Mouse (Mus musculus) heart, adult 11 months (tissue): ENCODE data around the gene Isx.

Experiments
- DNase-seq: peaks from one replicate; pipeline ENCODE4 v3.0.0; 2022

The Isx gene

DNA sequence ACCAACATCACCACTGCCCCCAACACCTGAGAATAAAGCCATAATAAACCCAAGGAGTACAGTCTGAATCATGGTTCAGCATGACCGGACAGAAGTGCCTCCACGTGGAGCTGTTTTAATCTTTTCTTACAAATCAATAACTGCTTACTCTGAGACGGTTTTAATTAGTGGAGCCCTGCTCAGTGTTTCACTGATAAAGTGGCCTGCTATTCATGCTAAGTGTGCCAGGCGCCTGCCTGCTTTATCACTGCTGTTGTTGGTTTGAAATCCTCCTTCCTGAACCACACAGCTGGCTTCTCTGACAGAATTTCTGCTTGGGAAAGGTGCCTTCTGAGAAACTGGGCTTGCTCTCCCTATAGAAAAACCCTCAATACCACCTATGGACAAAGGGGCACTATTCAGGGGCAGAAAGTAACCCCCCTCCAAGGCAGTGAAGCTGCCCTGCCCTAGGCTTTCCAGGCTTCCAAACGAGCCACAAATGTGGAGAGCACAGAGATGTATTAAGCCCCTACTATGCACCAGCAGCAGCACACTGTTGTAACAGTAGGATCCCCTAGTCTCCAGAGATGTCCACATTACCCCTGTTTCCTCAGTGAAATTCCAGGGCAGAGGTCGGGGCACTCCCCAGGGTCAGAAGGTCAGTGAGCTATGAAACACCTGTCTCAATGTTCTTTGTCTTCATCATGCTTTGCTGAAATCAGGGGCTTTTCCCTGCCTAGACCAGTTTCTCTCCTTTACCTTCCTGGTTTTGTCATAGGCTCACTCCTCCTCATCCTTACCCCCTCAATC lies 30.3 kb downstream of the Isx start:
- no peak for DNase-seq

DNA sequence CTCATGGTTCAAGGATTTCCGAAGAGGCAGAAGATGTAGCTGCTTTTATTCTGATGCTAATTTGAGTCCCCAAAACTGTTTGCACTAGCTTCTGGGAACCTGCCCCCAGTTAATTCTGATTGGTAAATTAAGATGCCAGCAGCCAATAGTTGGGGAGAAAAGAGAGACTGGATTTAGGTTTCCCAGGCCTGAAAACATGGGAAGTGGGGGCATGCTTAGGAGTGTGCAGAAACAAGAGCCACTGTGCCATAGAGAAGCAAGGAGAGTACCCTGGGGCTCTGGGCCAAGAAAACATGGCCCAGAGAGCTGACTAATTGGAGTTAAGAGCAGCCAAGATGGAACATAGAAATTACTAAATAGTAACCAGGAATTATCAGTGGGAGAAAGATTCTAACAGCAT lies 33.4 kb downstream of the Isx start:
- DNase-seq: no peak

DNA sequence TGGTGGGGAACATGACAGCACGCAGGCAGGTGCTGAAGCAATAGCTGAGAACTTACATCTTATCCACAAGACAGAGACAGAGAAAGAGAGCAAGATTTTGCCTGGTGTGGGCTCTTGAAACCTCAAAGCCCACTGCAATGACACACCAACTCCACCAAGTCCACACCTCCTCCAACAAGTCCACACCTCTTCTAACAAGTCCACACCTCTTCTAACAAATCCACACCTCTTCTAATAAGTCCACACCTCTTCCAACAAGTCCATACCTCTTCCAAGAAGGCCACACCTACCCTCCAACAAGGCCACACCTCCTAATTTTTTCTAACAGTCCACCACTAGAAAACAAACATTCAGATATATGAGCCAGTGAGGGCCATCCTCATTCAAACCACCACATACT lies 37.7 kb downstream of the Isx start:
- peak; percentile 41 for DNase-seq

DNA sequence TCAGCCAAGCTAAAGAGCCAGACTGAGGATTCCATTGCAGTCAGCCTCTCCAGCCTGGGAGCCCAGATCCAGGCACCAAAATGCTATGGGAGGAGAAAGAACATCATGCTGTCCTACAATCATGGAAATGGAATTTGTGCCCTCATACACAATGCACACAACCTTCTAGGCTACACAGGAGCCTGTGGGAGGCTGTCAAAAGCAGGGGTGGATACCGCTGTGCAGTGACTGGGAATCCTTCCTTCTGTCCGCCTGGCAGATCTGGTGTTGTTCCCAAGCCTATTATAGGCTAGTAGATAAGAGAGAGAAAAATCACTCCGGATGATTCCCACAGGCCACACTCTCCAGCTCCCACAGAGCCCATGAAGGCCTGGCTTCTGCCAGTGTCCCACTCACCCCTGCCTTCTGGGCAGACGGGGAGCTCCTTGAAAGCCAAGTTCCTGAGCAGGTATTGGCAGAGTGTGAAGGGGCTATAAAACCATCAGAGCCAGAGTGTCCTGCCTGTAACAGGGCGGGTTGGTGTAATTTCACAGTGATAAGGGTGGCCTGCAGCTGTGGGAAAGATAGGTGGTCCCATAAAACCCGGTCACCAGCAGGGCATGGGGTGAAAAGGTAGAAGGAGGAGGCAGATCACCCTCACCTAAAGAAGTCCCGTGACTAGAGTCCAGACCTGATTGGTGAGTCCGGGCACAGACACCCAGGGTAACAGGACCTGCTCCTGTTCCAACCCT lies 47.9 kb downstream of the Isx start:
- peak; percentile 66 for DNase-seq

DNA sequence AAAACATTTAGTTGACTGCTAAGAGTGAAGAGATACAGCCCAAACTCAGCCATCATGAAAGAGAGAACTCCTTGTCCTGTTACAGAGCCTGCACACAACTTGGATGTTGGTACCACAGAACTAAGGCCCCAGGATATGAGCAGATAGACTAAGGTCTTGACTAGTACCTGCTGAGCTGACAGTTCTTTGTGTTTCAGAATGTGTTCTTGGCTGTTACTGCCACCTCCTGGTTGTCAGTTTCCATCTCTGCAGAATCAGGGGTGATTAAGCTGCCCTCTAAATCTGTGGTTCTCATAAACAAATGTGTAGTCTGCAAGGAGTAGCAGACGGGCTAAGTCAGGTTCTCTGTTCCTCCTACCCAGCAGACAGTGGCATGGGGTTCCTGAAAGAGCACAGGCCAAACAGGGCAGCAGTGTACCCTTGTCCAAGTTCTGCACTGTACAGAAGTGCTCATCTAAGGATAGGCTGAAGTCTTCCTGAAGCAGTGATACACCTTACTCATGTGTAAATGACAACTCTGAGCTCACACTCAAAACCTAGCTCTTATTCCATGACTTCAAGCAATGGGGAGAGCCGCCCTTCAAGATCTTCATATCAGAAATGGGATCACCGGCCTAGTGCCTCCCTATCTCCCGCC lies 49.0 kb downstream of the Isx start:
- peak; percentile 46 for DNase-seq

DNA sequence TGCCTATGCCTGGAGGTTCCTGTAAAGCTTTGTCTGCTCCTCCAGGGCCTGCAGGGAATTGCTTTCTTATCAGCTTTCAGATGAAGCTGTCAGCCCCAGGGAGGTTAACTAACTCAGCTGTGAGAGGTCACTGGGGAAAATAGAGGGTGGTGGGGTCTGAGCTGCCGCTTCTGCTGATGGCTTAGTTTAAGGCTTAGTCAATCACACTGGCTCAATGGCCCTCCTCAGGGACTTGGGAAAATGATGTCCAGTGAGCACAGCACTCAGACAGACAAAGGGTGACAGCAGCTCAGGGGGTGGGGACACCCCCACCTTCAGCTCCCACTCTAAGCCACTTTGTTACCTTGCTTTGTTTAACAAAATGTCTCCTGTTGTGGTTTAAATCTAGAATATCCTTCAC lies 55.0 kb downstream of the Isx start:
- DNase-seq: no peak

DNA sequence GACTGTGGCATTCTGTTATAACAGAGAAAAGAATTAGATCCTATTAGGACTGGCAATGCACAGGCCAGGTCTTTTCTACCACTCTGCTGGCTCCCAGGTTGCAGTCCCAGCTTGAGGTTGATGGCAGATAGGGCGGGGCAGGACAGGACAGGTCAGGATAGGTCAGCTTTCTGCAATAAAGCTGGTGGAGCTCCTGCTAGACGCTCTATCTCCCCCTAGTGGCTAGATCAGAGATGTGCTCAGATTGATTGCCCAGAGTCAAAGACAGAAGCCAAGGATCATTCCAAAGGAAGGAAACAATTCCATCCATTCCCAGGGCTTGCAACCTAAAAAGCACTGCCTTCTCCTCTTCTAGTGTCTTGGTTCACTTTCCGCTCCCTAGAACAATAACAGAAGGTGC lies 57.8 kb downstream of the Isx start:
- DNase-seq: no peak

DNA sequence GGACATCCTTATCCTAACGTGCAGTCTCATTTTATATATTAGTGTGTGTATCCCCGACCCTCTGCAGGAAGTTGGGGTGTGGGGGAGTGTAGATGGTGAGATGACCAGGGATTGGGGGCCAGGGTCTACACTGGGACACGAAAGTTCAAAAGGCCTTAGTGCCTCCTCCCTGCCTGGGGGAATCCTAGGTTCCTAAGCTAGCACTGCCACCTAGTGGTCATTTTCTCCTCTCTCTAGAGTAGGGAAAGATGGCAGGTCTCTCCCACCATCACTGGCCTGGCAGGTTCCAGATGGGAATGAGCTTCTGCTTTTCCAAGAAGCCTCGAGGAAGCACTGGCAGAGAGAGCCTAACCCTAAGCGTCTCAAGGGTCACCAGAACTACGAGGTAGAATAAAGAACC lies 62.3 kb downstream of the Isx start:
- DNase-seq: peak; percentile 89

DNA sequence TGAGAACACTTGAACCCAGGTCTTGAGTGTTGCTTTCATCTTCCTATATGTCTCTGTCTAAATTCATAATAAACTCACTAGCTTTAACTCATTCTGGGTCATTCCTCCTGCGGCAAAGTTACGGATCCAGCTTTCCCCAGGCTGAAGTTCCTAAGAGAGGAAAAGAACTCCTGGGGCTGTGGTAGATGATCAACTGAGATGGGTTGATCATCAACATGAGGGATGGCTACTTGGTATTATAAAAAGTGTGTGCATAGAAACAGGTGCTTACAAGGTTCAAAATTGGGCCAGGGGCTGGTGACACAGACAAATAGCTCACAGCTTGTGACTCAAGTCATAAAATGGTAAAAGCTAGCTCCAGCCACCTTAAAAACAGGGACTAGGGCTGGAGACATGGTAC lies 63.7 kb downstream of the Isx start:
- no peak for DNase-seq

DNA sequence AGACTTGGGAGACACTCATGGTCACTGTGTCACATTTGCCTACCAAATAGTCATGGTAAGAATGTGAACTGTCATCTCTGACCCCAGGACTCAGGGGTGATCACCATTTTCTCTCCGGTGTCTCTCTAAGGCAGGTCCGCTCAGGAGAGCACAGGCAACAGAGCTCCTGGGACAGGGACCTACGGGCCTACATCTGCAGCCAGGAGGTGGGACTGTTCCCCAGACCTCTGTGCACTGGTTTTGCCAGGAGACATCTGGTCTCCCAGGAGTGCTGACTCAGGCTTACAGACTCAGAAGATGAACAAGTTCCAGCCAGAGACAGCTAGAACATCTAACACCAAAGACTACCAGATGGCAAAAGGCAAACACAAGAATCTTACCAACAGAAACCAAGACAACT lies 69.1 kb downstream of the Isx start:
- peak; percentile 53 for DNase-seq
